Mouse (Mus musculus) forebrain, embryonic 15.5 days (tissue): ENCODE data around the gene Csf2rb2. TPM values are rescaled to one million over a fixed set of nuclear protein-coding genes. Genes with fewer than 3 reads are reported as not detected.
"Not testable (repeated sequence)": the region's sequence is repeated elsewhere in the genome, so short reads cannot be mapped to it uniquely, and the experiment has no call there.

Experiments
- ATAC-seq: fragments of 200-750 bp; cut with Nextera tagmentation; replicated peaks from 2 replicates; pipeline ENCODE4 v1.8.0; 2017; ENCODE audit warnings: mild to moderate bottlenecking, moderate TSS enrichment, moderate library complexity
- H3K27ac ChIP-seq: fragments of 300-500 bp; sonication (generic); replicated peaks from 2 replicates; pipeline ENCODE4 v1.5.1; 2015; ENCODE audit warnings: mild to moderate bottlenecking, inconsistent platforms
- H3K27me3 ChIP-seq: fragments of 300-500 bp; sonication (generic); 2 replicates; pipeline ENCODE4 v1.6.1; 2015; ENCODE audit warnings: inconsistent platforms
- H3K36me3 ChIP-seq: fragments of 300-500 bp; sonication (generic); 2 replicates; pipeline ENCODE4 v1.6.1; 2015; ENCODE audit warnings: mild to moderate bottlenecking, inconsistent platforms
- H3K4me1 ChIP-seq: fragments of 300-500 bp; sonication (generic); 2 replicates; pipeline ENCODE4 v1.6.1; 2015; ENCODE audit warnings: inconsistent platforms
- H3K4me2 ChIP-seq: fragments of 300-500 bp; sonication (generic); replicated peaks from 2 replicates; pipeline ENCODE4 v1.6.1; 2015; ENCODE audit warnings: mild to moderate bottlenecking, inconsistent platforms
- H3K4me3 ChIP-seq: fragments of 300-500 bp; sonication (generic); 2 replicates; pipeline ENCODE4 v1.5.1; 2015; ENCODE audit warnings: mild to moderate bottlenecking, inconsistent platforms
- H3K9ac ChIP-seq: fragments of 300-500 bp; sonication (generic); replicated peaks from 2 replicates; pipeline ENCODE4 v1.6.1; 2015; ENCODE audit warnings: mild to moderate bottlenecking, inconsistent platforms
- H3K9me3 ChIP-seq: fragments of 300-500 bp; sonication (generic); 2 replicates; pipeline ENCODE4 v1.6.1; 2016; ENCODE audit warnings: inconsistent platforms
- WGBS: fragments of 180-500 bp; shearing (Covaris S2); methylation state at CpG from one replicate; pipeline ENCODE4 v1.1.7; 2015; ENCODE audit warnings: mixed read lengths; 5-methylcytosine and 5-hydroxymethylcytosine counted together
- polyA plus RNA-seq: library from polyadenylated mRNA; unstranded; fragments of >200 nt; fragmentation: Nextera tagmentation; extraction: Ambion mirVana; gene quantifications from 2 replicates; pipeline ENCODE4 v1.2.1, GENCODE M21; 2015

Csf2rb2 gene
- polyA plus RNA-seq, 1 experiment from 2014 or later: 0.15 TPM

DNA sequence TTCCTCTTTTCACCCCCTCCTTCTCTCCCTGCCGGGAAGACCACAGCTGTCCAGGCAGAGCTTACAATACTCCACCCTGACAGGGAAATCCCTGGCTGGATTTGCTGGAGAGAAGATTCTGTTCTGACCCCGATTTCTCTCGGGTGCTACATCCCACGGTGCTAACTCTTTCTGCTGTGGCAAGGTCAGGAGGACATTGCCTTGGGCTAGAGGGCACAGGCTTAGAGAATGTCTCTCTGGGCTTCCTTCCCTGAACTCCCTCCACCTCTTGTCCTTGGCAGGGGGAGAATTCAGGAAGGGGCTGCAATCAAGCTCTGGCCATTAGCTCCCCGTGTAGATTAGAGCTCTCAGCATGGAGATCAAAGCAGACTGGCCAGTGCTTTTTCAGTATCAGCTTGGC is 4.3 kb upstream of the Csf2rb2 start:
- Histone ChIP-seq H3K36me3 (no peaks in the 10 kb centered on the region), H3K9me3 (no peaks in the 10 kb centered on the region), H3K9ac (no peak overlapping the region), H3K4me1 (no peaks in the 10 kb centered on the region), H3K27ac (no peak overlapping the region), H3K27me3 (no peaks in the 10 kb centered on the region), H3K4me3 (no peak overlapping the region), H3K4me2 (no peak overlapping the region)
- ATAC-seq: no peak
- 55% methylated on average over 5 of the region's 5 CpGs for WGBS

DNA sequence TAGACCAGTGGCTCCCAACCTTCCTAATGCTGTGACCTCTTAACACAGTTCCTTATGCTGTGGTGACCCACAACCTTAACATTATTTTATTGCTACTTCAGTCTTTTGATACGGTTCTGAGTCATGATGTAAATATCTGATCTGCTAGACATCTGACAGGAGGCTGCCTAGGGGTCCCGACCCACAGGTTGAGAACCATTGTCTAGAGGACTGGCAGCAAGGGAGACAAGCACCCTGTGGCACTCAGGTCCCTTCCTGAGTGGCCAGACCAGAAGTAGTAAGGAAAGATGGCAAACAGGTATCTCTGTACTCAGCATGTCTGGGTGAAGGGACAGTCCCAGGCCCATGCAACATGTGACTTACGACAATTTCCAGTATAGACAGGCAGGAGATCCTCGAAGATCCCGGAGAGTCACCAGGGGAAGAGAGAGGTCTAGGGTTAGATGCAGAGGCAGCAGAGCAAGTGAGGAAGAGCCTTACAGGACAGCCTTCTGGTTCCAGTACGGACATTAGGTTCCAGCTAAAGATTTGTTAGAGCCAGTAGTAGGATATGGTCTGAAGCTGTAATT is 1.8 kb downstream of the Csf2rb2 start:
- WGBS: 86% methylated on average over 6 of the region's 6 CpGs
- no peak overlapping the region for H3K9ac ChIP-seq
- H3K9me3 ChIP-seq: no peaks in the 10 kb centered on the region
- no peaks in the 10 kb centered on the region for H3K4me1 ChIP-seq
- H3K36me3 ChIP-seq: no peaks in the 10 kb centered on the region
- H3K27ac ChIP-seq: no peak overlapping the region
- H3K27me3 ChIP-seq: no peaks in the 10 kb centered on the region
- no peak for ATAC-seq
- H3K4me3 ChIP-seq: no peak overlapping the region
- H3K4me2 ChIP-seq: no peak overlapping the region

DNA sequence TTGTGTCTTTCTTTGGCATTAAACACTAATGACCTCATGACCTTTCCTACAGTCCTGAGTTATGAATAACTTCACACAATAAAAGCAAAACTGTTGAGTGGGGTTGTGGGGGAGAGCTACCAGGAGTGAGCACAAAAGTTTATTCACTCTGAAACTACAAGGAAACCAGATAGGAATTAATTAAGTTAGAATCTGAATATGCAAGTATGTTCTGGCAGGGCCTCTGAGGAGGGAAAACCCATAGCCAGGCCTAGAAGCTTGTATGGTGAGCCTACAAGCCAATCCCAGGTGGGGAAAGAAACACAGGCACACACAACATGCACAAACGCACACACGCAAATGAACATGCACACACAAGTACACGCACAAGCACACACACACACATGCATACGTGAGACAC is 2.8 kb downstream of the Csf2rb2 start:
- no peak overlapping the region for H3K4me3 ChIP-seq

GRCm38 (mm10) chr15:78300773-78301172 is 4.7 kb downstream of the Csf2rb2 start:
- H3K9me3 ChIP-seq: no peaks in the 10 kb centered on the region
- H3K36me3 ChIP-seq: no peaks in the 10 kb centered on the region
- no peaks in the 10 kb centered on the region for H3K4me1 ChIP-seq
- no peak overlapping the region for H3K9ac ChIP-seq
- no peak for ATAC-seq
- no peak overlapping the region for H3K4me2 ChIP-seq
- H3K27ac ChIP-seq: no peak overlapping the region
- H3K27me3 ChIP-seq: no peaks in the 10 kb centered on the region
- no peak overlapping the region for H3K4me3 ChIP-seq

More for the DNA sequence above, 2.8 kb downstream of the Csf2rb2 start:
- Histone ChIP-seq H3K27ac (no peak overlapping the region), H3K36me3 (no peaks in the 10 kb centered on the region), H3K4me2 (no peak overlapping the region), H3K9ac (no peak overlapping the region), H3K27me3 (no peaks in the 10 kb centered on the region), H3K9me3 (no peaks in the 10 kb centered on the region), H3K4me1 (no peaks in the 10 kb centered on the region)
- WGBS: 92% methylated on average over 4 of the region's 4 CpGs
- ATAC-seq: no peak

- H3K36me3 ChIP-seq: no peaks in the 10 kb centered on the region
- no peaks in the 10 kb centered on the region for H3K4me1 ChIP-seq
- 74% methylated on average over 3 of the region's 3 CpGs for WGBS
- no peak overlapping the region for H3K4me3 ChIP-seq
- no peaks in the 10 kb centered on the region for H3K27me3 ChIP-seq
- no peak overlapping the region for H3K4me2 ChIP-seq
- no peak overlapping the region for H3K27ac ChIP-seq
- H3K9me3 ChIP-seq: no peaks in the 10 kb centered on the region
- ATAC-seq: no peak
- no peak overlapping the region for H3K9ac ChIP-seq
Measured at GRCm38 (mm10) chr15:78299641-78300040, 5.9 kb downstream of the Csf2rb2 start.

DNA sequence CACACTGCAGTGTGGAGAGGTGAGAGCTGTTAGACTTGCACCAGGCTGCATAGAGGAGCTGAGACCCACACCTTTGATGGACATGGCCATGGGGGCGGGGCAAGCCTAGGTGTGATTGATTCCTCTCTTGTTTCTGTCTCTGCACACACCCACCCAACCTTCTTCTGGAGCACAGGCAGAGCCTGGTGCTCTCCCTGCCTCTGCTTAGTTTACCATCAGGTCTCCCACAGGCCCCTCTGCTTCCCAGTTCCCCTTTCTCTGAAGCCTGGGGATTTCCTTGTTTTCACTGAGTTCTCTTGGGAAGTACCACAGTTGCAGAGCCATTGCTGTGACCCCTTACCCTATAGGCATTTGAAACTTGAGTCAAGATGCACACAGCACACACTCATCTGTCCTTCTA is 7.0 kb downstream of the Csf2rb2 start:
- no peak overlapping the region for H3K4me2 ChIP-seq
- H3K9ac ChIP-seq: no peak overlapping the region
- no peaks in the 10 kb centered on the region for H3K9me3 ChIP-seq
- no peak overlapping the region for H3K4me3 ChIP-seq
- no peak overlapping the region for H3K27ac ChIP-seq
- H3K27me3 ChIP-seq: no peaks in the 10 kb centered on the region
- ATAC-seq: no peak
- no peaks in the 10 kb centered on the region for H3K4me1 ChIP-seq
- H3K36me3 ChIP-seq: no peaks in the 10 kb centered on the region
- 80% methylated on average over 1 of the region's 1 CpGs for WGBS

DNA sequence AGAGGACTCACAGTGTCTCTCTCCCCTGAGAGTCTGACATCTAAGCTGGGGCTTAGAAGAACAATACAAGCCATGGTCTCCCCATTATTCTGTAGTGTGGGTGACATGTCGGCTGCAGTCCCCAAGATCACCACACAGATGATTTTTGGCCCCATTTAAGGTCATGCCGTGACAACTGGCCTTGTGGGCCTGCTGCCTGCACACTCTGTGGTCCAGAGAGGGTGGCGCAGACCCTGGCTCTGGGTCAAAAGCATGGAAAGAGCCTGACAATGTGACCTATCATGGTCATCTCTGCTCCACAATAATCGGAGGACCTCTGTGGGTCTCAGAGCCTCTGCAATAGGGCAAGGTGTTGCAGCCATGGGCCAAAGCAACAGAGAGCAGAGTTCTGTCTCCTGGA is 11.8 kb downstream of the Csf2rb2 start:
- Histone ChIP-seq H3K36me3 (no peaks in the 10 kb centered on the region), H3K9me3 (no peaks in the 10 kb centered on the region), H3K4me2 (no peak overlapping the region), H3K4me1 (no peaks in the 10 kb centered on the region), H3K9ac (no peak overlapping the region), H3K27me3 (no peaks in the 10 kb centered on the region), H3K27ac (no peak overlapping the region), H3K4me3 (no peak overlapping the region)
- 83% methylated on average over 4 of the region's 4 CpGs for WGBS
- ATAC-seq: no peak

DNA sequence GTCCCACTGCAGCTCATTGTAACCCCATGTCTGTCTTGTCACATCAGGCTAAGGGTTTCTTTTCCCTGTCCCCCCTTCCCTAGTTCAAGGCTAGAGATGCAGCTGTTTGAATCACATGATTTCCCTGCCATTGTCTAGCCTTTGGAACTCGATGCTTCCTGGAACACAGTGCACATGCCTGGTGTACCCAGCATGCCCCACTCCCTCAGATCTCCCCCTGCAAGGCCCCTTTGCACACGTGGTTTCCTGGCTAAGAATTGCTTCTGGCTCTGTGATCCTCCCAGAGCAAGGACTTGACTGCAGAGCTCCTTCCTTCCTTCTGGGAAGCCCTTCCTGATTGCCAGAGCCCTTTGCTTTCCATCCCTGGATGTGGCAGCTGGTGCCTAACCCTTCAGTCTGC is 12.3 kb downstream of the Csf2rb2 start:
- not testable (repeated sequence) for ATAC-seq, H3K4me2 ChIP-seq, H3K36me3 ChIP-seq, H3K4me3 ChIP-seq, H3K27ac ChIP-seq, H3K27me3 ChIP-seq, H3K9ac ChIP-seq, H3K4me1 ChIP-seq, H3K9me3 ChIP-seq
- 2% methylated on average over 2 of the region's 2 CpGs for WGBS

DNA sequence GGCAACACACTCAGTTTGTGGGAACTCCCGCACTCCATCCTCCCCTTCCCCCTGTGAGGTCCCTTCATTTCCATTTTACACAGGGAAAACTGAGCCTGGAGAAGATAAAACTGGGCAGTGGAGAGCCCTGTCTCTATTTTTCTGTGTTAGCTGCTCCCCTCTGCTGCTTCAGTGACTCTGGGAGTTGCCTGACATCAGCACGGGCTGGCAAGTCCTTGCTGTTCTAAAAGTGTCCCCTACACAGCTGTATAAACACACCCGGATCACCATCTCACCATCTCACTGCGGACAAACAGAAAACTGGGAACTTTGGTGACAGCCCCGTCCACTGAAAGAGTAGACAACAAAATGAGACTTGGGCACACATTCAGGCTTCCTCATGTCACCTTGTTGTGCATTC is 15.7 kb downstream of the Csf2rb2 start:
- H3K9ac ChIP-seq, H3K36me3 ChIP-seq, ATAC-seq, H3K27ac ChIP-seq, H3K4me2 ChIP-seq, H3K4me1 ChIP-seq, H3K9me3 ChIP-seq, H3K27me3 ChIP-seq, H3K4me3 ChIP-seq: not testable (repeated sequence)
- WGBS: 75% methylated on average over 5 of the region's 5 CpGs

DNA sequence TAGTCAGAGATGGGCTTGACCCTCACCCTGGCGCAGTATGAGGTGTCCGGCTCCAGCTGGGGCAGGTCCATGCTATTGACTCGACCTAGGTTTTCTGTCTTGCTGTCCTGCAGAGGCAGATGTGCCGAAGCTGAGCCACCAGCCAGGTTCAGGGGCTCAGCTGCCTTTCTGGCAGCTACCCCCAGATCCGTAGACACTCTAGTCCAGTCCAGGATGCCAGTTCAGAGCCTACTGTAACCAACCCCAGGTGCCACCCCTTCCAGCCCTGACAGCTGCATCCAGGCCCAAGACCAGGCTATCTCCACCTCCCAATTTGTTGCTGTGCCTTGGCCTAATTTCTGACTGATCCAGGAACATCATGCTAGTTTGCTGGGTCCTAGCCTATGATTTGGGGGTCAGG is 17.6 kb downstream of the Csf2rb2 start:
- Histone ChIP-seq H3K27ac (no peak overlapping the region), H3K36me3 (no peaks in the 10 kb centered on the region), H3K4me2 (no peak overlapping the region), H3K4me3 (no peak overlapping the region), H3K9ac (no peak overlapping the region), H3K4me1 (no peaks in the 10 kb centered on the region), H3K9me3 (no peaks in the 10 kb centered on the region), H3K27me3 (no peaks in the 10 kb centered on the region)
- 86% methylated on average over 5 of the region's 5 CpGs for WGBS
- no peak for ATAC-seq

- Histone ChIP-seq H3K27ac (no peak overlapping the region), H3K27me3 (no peaks in the 10 kb centered on the region), H3K9ac (no peak overlapping the region), H3K36me3 (no peaks in the 10 kb centered on the region), H3K4me1 (no peaks in the 10 kb centered on the region), H3K4me3 (no peak overlapping the region), H3K4me2 (no peak overlapping the region), H3K9me3 (no peaks in the 10 kb centered on the region)
- WGBS: 90% methylated on average over 2 of the region's 2 CpGs
- ATAC-seq: no peak
Measured at GRCm38 (mm10) chr15:78278308-78278707, 27.2 kb downstream of the Csf2rb2 start.

DNA sequence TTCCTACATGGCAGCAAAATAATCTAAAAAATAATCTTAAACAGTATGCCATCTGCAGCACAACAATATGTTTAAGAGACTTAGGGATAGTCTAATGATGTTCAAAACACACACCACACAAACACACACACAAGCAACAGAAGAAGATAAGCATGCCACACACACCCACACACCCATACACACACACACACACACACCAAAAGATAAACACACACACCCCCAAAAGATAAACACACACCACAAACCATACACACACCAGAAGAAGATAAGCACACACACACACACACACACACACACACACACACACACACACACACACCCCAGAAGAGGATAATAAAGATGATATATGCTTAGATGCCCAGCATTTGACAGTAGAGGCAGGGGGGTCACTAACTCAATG is 34.3 kb downstream of the Csf2rb2 start:
- H3K36me3 ChIP-seq: no peaks in the 10 kb centered on the region
- no peak overlapping the region for H3K27ac ChIP-seq
- ATAC-seq: no peak
- H3K27me3 ChIP-seq: no peaks in the 10 kb centered on the region
- no peaks in the 10 kb centered on the region for H3K4me1 ChIP-seq
- no peaks in the 10 kb centered on the region for H3K9me3 ChIP-seq
- H3K4me2 ChIP-seq: no peak overlapping the region
- no peak overlapping the region for H3K4me3 ChIP-seq
- H3K9ac ChIP-seq: no peak overlapping the region

DNA sequence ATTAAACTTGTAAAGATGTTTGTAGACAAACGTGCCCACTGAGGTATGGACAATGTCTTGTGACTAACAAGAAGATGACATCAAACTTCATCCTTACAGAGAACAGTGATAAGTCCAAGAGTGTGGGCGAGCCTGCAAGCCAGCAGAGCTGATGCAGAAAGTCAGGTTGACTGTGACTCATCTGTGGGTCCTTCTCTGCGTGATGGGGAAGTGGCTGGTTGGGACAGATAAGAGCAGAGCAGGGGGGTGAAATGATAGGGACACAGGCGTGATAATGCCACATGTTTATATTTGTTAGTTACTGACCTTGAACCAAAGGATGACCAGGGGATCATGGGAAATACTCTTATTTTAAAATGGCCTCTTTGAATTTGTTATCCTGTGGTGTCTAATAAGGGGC is 37.7 kb downstream of the Csf2rb2 start:
- H3K4me3 ChIP-seq: no peak overlapping the region
- H3K4me1 ChIP-seq: no peaks in the 10 kb centered on the region
- 80% methylated on average over 4 of the region's 4 CpGs for WGBS
- no peaks in the 10 kb centered on the region for H3K9me3 ChIP-seq
- H3K27ac ChIP-seq: no peak overlapping the region
- H3K27me3 ChIP-seq: no peaks in the 10 kb centered on the region
- no peaks in the 10 kb centered on the region for H3K36me3 ChIP-seq
- no peak overlapping the region for H3K4me2 ChIP-seq
- no peak for ATAC-seq
- H3K9ac ChIP-seq: no peak overlapping the region
